Mouse (Mus musculus) embryonic facial prominence, embryonic 12.5 days (tissue): ENCODE measurements around the gene Krt25. TPM values are rescaled to one million over a fixed set of nuclear protein-coding genes. Genes with fewer than 3 reads are reported as not detected.

Experiments
- ATAC-seq: fragments of 200-750 bp; cut with Nextera tagmentation; 2 replicates; pipeline ENCODE4 v1.8.0; 2017; ENCODE audit not compliant: insufficient number of reproducible peaks, insufficient read depth, low FRiP score, low TSS enrichment
- H3K27ac ChIP-seq: fragments of 300-500 bp; sonication (generic); 2 replicates; pipeline ENCODE4 v1.5.1; 2016; ENCODE audit warnings: mild to moderate bottlenecking
- H3K27me3 ChIP-seq: fragments of 300-500 bp; sonication (generic); 2 replicates; pipeline ENCODE4 v1.6.1; 2016; ENCODE audit warnings: mild to moderate bottlenecking, moderate library complexity
- H3K36me3 ChIP-seq: fragments of 300-500 bp; sonication (generic); 2 replicates; pipeline ENCODE4 v1.6.1; 2016; ENCODE audit warnings: mild to moderate bottlenecking
- H3K4me1 ChIP-seq: fragments of 300-500 bp; sonication (generic); 2 replicates; pipeline ENCODE4 v1.6.1; 2016
- H3K4me2 ChIP-seq: fragments of 300-500 bp; sonication (generic); replicated peaks from 2 replicates; pipeline ENCODE4 v1.6.1; 2016; ENCODE audit warnings: mild to moderate bottlenecking, moderate library complexity
- H3K4me3 ChIP-seq: fragments of 300-500 bp; sonication (generic); 2 replicates; pipeline ENCODE4 v1.5.1; 2016; ENCODE audit warnings: mild to moderate bottlenecking
- H3K9ac ChIP-seq: fragments of 300-500 bp; sonication (generic); 2 replicates; pipeline ENCODE4 v1.6.1; 2016; ENCODE audit warnings: mild to moderate bottlenecking, moderate library complexity
- H3K9me3 ChIP-seq: fragments of 300-500 bp; sonication (generic); 2 replicates; pipeline ENCODE4 v1.6.1; 2016; ENCODE audit warnings: mild to moderate bottlenecking, moderate library complexity
- WGBS: fragments of 180-500 bp; shearing (Covaris S2); methylation state at CpG from one replicate; pipeline ENCODE4 v1.1.7; 2016; 5-methylcytosine and 5-hydroxymethylcytosine counted together
- polyA plus RNA-seq: library from polyadenylated mRNA; unstranded; fragments of >200 nt; fragmentation: Nextera tagmentation; extraction: Ambion mirVana; gene quantifications from 2 replicates; pipeline ENCODE4 v1.2.1, GENCODE M21; 2016

The Krt25 gene
- polyA plus RNA-seq = not detected in 2 replicates

GRCm38 (mm10) chr11:99322851-99323250 lies at the start of gene Krt25:
Gene Krt25, minus strand, starts transcription at chr11:99322951.
- WGBS = 87% methylated on average over 11 of the region's 11 CpGs
- H3K9me3 ChIP-seq = no peaks in the 10 kb centered on the region
- ATAC-seq = no peak
- H3K9ac ChIP-seq = no peak within 1 kb of the TSS
- H3K36me3 ChIP-seq = no peaks in the 10 kb centered on the region
- no peak within 1 kb of the TSS for H3K27ac ChIP-seq
- H3K4me3 ChIP-seq = no peak within 1 kb of the TSS
- H3K27me3 ChIP-seq = no peaks in the 10 kb centered on the region
- H3K4me2 ChIP-seq = no peak within 1 kb of the TSS
- H3K4me1 ChIP-seq = no peaks in the 10 kb centered on the region

DNA sequence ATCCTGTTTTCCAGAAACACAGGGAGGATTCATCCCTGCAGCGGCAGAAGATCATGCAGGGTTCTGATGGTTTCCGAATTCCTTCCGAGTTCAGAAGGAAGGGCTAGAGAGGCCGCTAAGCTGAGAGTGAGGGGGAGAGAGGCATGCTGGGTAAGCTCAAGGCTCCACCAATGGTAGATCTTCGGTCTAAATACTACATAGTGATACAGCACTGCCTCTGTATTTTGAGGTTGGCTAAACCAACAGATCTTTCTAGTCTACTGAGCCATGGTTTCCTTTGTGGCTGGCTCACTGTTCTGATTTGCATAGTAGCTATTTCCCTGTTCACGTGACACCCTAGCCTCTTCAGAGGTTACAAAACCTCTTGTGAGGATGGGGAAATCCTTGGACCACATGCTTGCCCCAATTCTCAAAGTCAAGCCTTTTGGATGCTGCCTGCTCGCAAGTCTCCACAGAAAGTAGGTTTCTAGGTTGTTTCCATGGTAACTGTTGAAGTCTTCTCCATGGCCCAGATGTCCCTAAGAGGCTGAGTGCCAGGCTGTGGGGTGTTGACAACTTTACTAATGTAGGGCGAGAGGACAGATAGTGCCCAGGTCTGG lies 47.2 kb upstream of the Krt25 start:
- H3K9ac ChIP-seq = no peak overlapping the region
- no peaks in the 10 kb centered on the region for H3K9me3 ChIP-seq
- H3K4me3 ChIP-seq = no peak overlapping the region
- H3K36me3 ChIP-seq = no peaks in the 10 kb centered on the region
- H3K4me1 ChIP-seq = no peaks in the 10 kb centered on the region
- ATAC-seq = no peak
- H3K27ac ChIP-seq = no peak overlapping the region
- no peak overlapping the region for H3K4me2 ChIP-seq
- H3K27me3 ChIP-seq = 0 out of 2 replicates have a peak, but pooled peaks cover 2% of the 10 kb centered on the region
- WGBS = 85% methylated on average over 8 of the region's 8 CpGs

DNA sequence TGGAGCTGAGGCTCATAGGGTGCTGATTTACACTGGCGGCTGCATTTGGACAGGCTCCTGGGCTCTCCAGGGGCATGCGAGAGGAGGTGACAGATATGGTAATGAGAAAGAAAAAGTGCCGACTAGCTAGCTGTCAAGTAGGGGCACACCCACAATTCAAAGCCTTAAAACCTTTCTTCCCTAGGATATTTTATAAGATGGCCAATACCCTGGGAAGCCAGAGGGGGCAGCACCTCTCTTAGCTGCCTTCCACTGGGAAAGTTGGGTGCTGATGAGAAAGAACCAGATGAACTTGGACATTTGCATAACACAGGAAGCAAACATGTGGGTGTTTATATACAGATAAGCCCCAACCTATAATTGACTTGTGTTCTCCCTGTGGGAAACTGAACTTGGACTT lies 46.5 kb upstream of the Krt25 start:
- Histone ChIP-seq H3K9ac (no peak overlapping the region), H3K4me2 (no peak overlapping the region), H3K4me3 (no peak overlapping the region), H3K27ac (no peak overlapping the region), H3K4me1 (no peaks in the 10 kb centered on the region), H3K9me3 (no peaks in the 10 kb centered on the region), H3K36me3 (no peaks in the 10 kb centered on the region), H3K27me3 (0 out of 2 replicates have a peak, but pooled peaks cover 2% of the 10 kb centered on the region)
- ATAC-seq = no peak
- 19% methylated on average over 3 of the region's 3 CpGs for WGBS

- 45% methylated on average over 10 of the region's 10 CpGs for WGBS
- no peaks in the 10 kb centered on the region for H3K9me3 ChIP-seq
- 0 out of 2 replicates have a peak, but pooled peaks cover 2% of the 10 kb centered on the region for H3K27me3 ChIP-seq
- no peak overlapping the region for H3K4me3 ChIP-seq
- no peak for ATAC-seq
- H3K27ac ChIP-seq = no peak overlapping the region
- no peaks in the 10 kb centered on the region for H3K4me1 ChIP-seq
- no peak overlapping the region for H3K4me2 ChIP-seq
- no peak overlapping the region for H3K9ac ChIP-seq
- H3K36me3 ChIP-seq = no peaks in the 10 kb centered on the region
Measured at GRCm38 (mm10) chr11:99366791-99367190, 44.0 kb upstream of the Krt25 start.

DNA sequence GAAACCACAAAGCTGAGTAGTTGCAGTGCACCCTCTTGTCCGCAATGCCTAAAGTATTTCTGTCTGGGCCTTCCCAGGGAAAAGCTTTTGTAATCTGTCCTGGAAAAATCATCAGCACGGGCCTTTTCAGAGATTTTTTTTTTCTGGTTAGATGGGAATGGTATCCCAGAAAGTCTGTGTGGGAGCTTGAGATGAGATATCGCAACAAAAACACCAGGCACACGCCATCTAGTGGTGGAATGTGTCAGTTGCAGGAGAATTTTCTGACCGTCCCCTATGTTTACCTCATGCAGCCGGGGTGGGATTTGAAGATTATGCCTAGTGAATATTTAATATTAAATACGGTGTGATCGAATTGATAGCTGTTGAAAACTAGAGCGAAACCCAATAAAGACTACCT lies 41.7 kb upstream of the Krt25 start:
- H3K4me2 ChIP-seq = no peak overlapping the region
- WGBS = 29% methylated on average over 9 of the region's 9 CpGs
- H3K36me3 ChIP-seq = no peaks in the 10 kb centered on the region
- H3K4me3 ChIP-seq = no peak overlapping the region
- no peak overlapping the region for H3K27ac ChIP-seq
- no peak overlapping the region for H3K9ac ChIP-seq
- H3K9me3 ChIP-seq = no peaks in the 10 kb centered on the region
- H3K4me1 ChIP-seq = no peaks in the 10 kb centered on the region
- H3K27me3 ChIP-seq = no peaks in the 10 kb centered on the region
- ATAC-seq = no peak

DNA sequence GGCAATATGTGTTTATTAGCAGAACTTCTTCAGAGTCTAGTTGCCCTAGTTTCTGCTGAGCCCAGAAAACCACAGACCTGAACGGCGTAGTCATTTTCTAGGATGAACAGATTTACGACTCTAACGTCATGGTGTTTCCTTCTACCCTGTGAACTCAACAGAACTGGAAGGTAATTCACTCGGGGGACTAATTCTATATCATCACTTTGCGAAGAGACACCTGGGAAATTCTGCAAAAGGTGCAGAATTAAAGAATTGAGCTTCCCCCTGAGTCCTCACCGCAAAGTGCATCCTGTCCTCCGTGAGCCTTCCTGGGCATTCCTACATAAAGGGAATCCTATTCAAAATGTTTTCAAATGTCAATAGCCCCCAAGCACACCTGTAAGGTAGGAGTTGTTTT lies 38.7 kb upstream of the Krt25 start:
- WGBS = 87% methylated on average over 8 of the region's 8 CpGs
- ATAC-seq = no peak

GRCm38 (mm10) chr11:99351004-99351403 lies 28.3 kb upstream of the Krt25 start, which contains the start of gene Krt27:
Gene Krt27, minus strand, starts transcription at chr11:99351104.
- H3K36me3 ChIP-seq = no peaks in the 10 kb centered on the region
- H3K27me3 ChIP-seq = no peaks in the 10 kb centered on the region
- WGBS = 83% methylated on average over 12 of the region's 12 CpGs
- no peak for ATAC-seq
- no peaks in the 10 kb centered on the region for H3K4me1 ChIP-seq
- H3K9ac ChIP-seq = no peak within 1 kb of the TSS
- H3K4me3 ChIP-seq = no peak within 1 kb of the TSS
- no peaks in the 10 kb centered on the region for H3K9me3 ChIP-seq
- no peak within 1 kb of the TSS for H3K4me2 ChIP-seq
- no peak within 1 kb of the TSS for H3K27ac ChIP-seq

More for the DNA sequence above, 38.7 kb upstream of the Krt25 start:
- Histone ChIP-seq H3K27me3 (no peaks in the 10 kb centered on the region), H3K9ac (no peak overlapping the region), H3K4me2 (no peak overlapping the region), H3K4me1 (no peaks in the 10 kb centered on the region), H3K36me3 (no peaks in the 10 kb centered on the region), H3K27ac (no peak overlapping the region), H3K4me3 (no peak overlapping the region), H3K9me3 (no peaks in the 10 kb centered on the region)

DNA sequence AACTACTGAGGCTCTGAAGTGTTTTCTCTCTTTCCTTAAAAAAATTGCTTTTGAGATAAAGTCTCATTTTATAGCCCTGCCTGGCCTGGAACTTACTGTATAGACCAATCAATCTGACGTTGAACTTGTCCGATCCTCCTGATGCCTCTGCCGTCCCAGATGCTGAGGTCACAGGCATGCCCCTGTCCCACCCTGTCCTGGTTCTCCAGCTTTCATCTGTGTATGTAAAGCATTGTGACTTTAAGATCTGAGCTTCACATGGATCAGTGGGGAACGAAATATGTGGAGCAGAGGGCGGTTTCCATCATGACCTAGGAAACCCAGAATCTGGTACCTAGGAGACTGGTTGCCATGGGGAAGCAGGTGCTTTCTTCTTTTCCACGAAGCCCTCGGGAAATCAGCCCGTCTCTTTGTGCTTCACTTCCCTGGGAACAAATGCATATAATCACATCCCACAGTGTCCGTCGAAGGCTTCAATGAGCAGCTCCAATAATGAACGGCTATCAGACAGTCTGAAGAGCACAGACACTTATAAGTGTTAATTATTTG lies 16.6 kb upstream of the Krt25 start:
- no peak for ATAC-seq
- 82% methylated on average over 11 of the region's 11 CpGs for WGBS
- no peak overlapping the region for H3K4me3 ChIP-seq

GRCm38 (mm10) chr11:99337866-99338265 lies 15.1 kb upstream of the Krt25 start, which contains the start of gene Krt26:
Gene Krt26, minus strand, starts transcription at chr11:99337966.
- 93% methylated on average over 11 of the region's 11 CpGs for WGBS
- no peak within 1 kb of the TSS for H3K27ac ChIP-seq
- no peak for ATAC-seq
- H3K4me1 ChIP-seq = no peaks in the 10 kb centered on the region
- no peaks in the 10 kb centered on the region for H3K9me3 ChIP-seq
- no peak within 1 kb of the TSS for H3K9ac ChIP-seq
- no peak within 1 kb of the TSS for H3K4me3 ChIP-seq
- H3K4me2 ChIP-seq = no peak within 1 kb of the TSS
- no peaks in the 10 kb centered on the region for H3K27me3 ChIP-seq
- no peaks in the 10 kb centered on the region for H3K36me3 ChIP-seq

More for the DNA sequence above, 16.6 kb upstream of the Krt25 start:
- Histone ChIP-seq H3K4me2 (no peak overlapping the region), H3K36me3 (no peaks in the 10 kb centered on the region), H3K9me3 (no peaks in the 10 kb centered on the region), H3K27ac (no peak overlapping the region), H3K9ac (no peak overlapping the region), H3K4me1 (no peaks in the 10 kb centered on the region), H3K27me3 (no peaks in the 10 kb centered on the region)

DNA sequence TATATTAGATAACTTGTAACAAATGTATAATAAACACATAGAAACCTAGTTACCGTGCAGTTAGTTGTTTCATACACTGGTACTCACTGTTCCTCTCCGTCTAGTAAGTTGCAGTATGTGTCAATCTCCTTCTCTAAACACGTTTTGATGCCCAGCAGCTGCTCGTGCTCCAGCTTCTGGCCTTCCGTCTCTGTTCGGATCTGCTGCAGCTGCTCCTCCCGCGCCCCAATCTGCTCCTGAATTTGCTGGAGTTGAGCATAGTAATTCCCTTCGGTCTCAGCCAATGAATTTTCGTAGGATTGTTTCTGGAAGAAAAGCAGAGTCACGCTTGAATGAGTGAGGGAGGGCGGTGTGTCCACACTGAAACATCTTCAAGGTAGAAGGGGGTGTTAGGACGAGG lies 10.7 kb upstream of the Krt25 start:
- no peak overlapping the region for H3K9ac ChIP-seq
- H3K4me1 ChIP-seq = no peaks in the 10 kb centered on the region
- no peak overlapping the region for H3K4me2 ChIP-seq
- H3K36me3 ChIP-seq = no peaks in the 10 kb centered on the region
- ATAC-seq = no peak
- H3K4me3 ChIP-seq = no peak overlapping the region
- H3K27me3 ChIP-seq = no peaks in the 10 kb centered on the region
- H3K27ac ChIP-seq = no peak overlapping the region
- 76% methylated on average over 13 of the region's 13 CpGs for WGBS
- no peaks in the 10 kb centered on the region for H3K9me3 ChIP-seq

DNA sequence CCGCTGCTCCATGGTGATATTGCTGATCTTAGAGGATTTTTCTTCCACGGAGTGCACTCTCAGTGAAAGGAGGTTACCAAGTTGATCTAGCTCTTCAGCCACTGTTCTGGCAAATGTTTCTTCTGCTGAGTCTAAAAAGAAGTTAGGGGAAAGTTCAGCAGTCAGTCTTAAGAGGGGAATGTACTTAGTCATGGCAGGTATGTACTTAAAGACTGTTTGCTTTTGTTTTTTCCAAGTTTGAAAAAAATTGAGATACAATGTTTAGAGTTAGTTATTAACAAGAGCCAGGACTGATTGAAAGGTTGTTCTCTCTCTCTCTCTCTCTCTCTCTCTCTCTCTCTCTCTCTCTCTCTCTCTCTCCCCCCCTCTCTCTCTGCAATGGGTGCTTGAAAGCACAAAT lies 6.9 kb upstream of the Krt25 start:
- WGBS = 76% methylated on average over 2 of the region's 2 CpGs
- H3K9me3 ChIP-seq = no peaks in the 10 kb centered on the region
- no peak for ATAC-seq

GRCm38 (mm10) chr11:99321094-99321493 lies 1.7 kb downstream of the Krt25 start:
- WGBS = 89% methylated on average over 14 of the region's 14 CpGs
- H3K4me2 ChIP-seq = no peak overlapping the region
- no peak overlapping the region for H3K27ac ChIP-seq
- H3K4me3 ChIP-seq = no peak overlapping the region
- no peaks in the 10 kb centered on the region for H3K9me3 ChIP-seq
- no peak for ATAC-seq
- H3K36me3 ChIP-seq = no peaks in the 10 kb centered on the region
- no peaks in the 10 kb centered on the region for H3K4me1 ChIP-seq
- H3K27me3 ChIP-seq = no peaks in the 10 kb centered on the region
- H3K9ac ChIP-seq = no peak overlapping the region

More for the DNA sequence above, 6.9 kb upstream of the Krt25 start:
- H3K4me2 ChIP-seq = no peak overlapping the region
- no peaks in the 10 kb centered on the region for H3K36me3 ChIP-seq
- no peak overlapping the region for H3K9ac ChIP-seq
- H3K27me3 ChIP-seq = no peaks in the 10 kb centered on the region
- no peaks in the 10 kb centered on the region for H3K4me1 ChIP-seq
- H3K27ac ChIP-seq = no peak overlapping the region
- no peak overlapping the region for H3K4me3 ChIP-seq
